Mouse (Mus musculus) MEL (cell line): Measurements from ENCODE around the gene Med25. TPM values are rescaled to one million over a fixed set of nuclear protein-coding genes. Genes with fewer than 3 reads are reported as not detected.

ENCODE experiments used
- DNase-seq: peaks from one replicate; pipeline ENCODE4 v3.0.0; 2011; ENCODE audit warnings: low read depth, low spot score
- H3K27ac ChIP-seq: 2 replicates; pipeline ENCODE4 v1.5.1; 2012; ENCODE audit warnings: low read depth, mild to moderate bottlenecking, control low read depth, low read length, moderate library complexity; ENCODE audit not compliant: control insufficient read depth
- H3K27me3 ChIP-seq, 2 experiments: fragments of 150-350 bp in 1 of 2; sonication (generic) in 1 of 2; 2 replicates each; pipeline ENCODE4 v1.6.1; 2012; ENCODE audit warnings: low read length in 2 of 2, mild to moderate bottlenecking in 2 of 2, improper control_type of control experiment in 1 of 2, moderate library complexity in 1 of 2; ENCODE audit not compliant: insufficient read depth in 2 of 2, control insufficient read depth in 1 of 2
- H3K36me3 ChIP-seq, 2 experiments: 2 replicates each; pipeline ENCODE4 v1.6.1; 2012 to 2014; ENCODE audit warnings: low read length in 2 of 2, improper control_type of control experiment in 1 of 2, inconsistent platforms in 1 of 2, mild to moderate bottlenecking in 1 of 2; ENCODE audit not compliant: insufficient read depth in 2 of 2, control insufficient read depth in 1 of 2
- H3K4me1 ChIP-seq, 2 experiments: fragments of 150-350 bp in 1 of 2; sonication (generic) in 1 of 2; 2 replicates each; pipeline ENCODE4 v1.6.1; 2012; ENCODE audit warnings: low read length in 2 of 2, improper control_type of control experiment in 1 of 2, mild to moderate bottlenecking in 1 of 2; ENCODE audit not compliant: insufficient read depth in 2 of 2, control insufficient read depth in 1 of 2
- H3K4me3 ChIP-seq, 2 experiments: fragments of 150-350 bp in 1 of 2; sonication (generic) in 1 of 2; 2 replicates each; pipeline ENCODE4 v1.5.1; 2012; ENCODE audit warnings: low read depth in 2 of 2, low read length in 2 of 2, mild to moderate bottlenecking in 2 of 2, moderate library complexity in 2 of 2, control low read depth in 1 of 2, improper control_type of control experiment in 1 of 2; ENCODE audit not compliant: control insufficient read depth in 1 of 2, insufficient read depth in 1 of 2
- H3K79me2 ChIP-seq: 2 replicates; pipeline ENCODE4 v1.6.1; 2012; ENCODE audit warnings: mild to moderate bottlenecking, low read length, moderate library complexity; ENCODE audit not compliant: control insufficient read depth, poor library complexity, insufficient read depth
- H3K9ac ChIP-seq: 2 replicates; pipeline ENCODE4 v1.6.1; 2012; ENCODE audit warnings: low read depth, mild to moderate bottlenecking, control low read depth, low read length, moderate library complexity; ENCODE audit not compliant: control insufficient read depth, poor library complexity, severe bottlenecking
- H3K9me3 ChIP-seq: fragments of 150-350 bp; sonication (generic); replicated peaks from 2 replicates; pipeline ENCODE4 v1.6.1; 2012; ENCODE audit warnings: mild to moderate bottlenecking, low read length, improper control_type of control experiment, moderate library complexity; ENCODE audit not compliant: insufficient read depth
- CHD1 ChIP-seq: IDR thresholded peaks from 2 replicates; pipeline ENCODE4 v1.6.1; 2012; ENCODE audit warnings: low read depth, mild to moderate bottlenecking, inconsistent platforms, low read length, improper control_type of control experiment
- CHD2 ChIP-seq: IDR thresholded peaks from 2 replicates; pipeline ENCODE4 v1.6.1; 2011; ENCODE audit warnings: low read length, improper control_type of control experiment
- ELF1 ChIP-seq: IDR thresholded peaks from 2 replicates; pipeline ENCODE4 v1.6.1; 2014; ENCODE audit warnings: low read depth, mild to moderate bottlenecking, inconsistent platforms, low read length, improper control_type of control experiment, moderate library complexity
- EP300 ChIP-seq, 2 experiments: IDR thresholded peaks; 2 replicates each; pipeline ENCODE4 v1.6.1; 2011; ENCODE audit warnings: improper control_type of control experiment in 2 of 2, low read length in 2 of 2, low read depth in 1 of 2, mild to moderate bottlenecking in 1 of 2
- GATA1 ChIP-seq: IDR thresholded peaks from 2 replicates; pipeline ENCODE4 v1.6.1; 2011; ENCODE audit warnings: low read depth, low read length, improper control_type of control experiment
- HCFC1 ChIP-seq: IDR thresholded peaks from 2 replicates; pipeline ENCODE4 v1.6.1; 2012; ENCODE audit warnings: low read depth, mild to moderate bottlenecking, inconsistent platforms, low read length, improper control_type of control experiment, moderate library complexity
- MAZ ChIP-seq: IDR thresholded peaks from 2 replicates; pipeline ENCODE4 v1.6.1; 2012; ENCODE audit warnings: low read depth, mild to moderate bottlenecking, inconsistent platforms, low read length, improper control_type of control experiment
- NELFE ChIP-seq: IDR thresholded peaks from 2 replicates; pipeline ENCODE4 v1.6.1; 2011; ENCODE audit warnings: low read depth, low read length, improper control_type of control experiment
- POLR2A ChIP-seq, 2 experiments: IDR thresholded peaks; 2 replicates each; pipeline ENCODE4 v1.6.1; 2011 to 2012; ENCODE audit warnings: low read length in 2 of 2, mild to moderate bottlenecking in 2 of 2, control low read depth in 1 of 2, improper control_type of control experiment in 1 of 2, low read depth in 1 of 2, moderate library complexity in 1 of 2; ENCODE audit not compliant: control insufficient read depth in 1 of 2, insufficient read depth in 1 of 2, poor library complexity in 1 of 2
- POLR2AphosphoS2 ChIP-seq: IDR thresholded peaks from 2 replicates; pipeline ENCODE4 v1.6.1; 2011; ENCODE audit warnings: low read length, improper control_type of control experiment
- POLR2AphosphoS5 ChIP-seq: IDR thresholded peaks from 2 replicates; pipeline ENCODE4 v1.6.1; 2012; ENCODE audit warnings: low read depth, borderline replicate concordance, mild to moderate bottlenecking, inconsistent platforms, low read length, moderate library complexity, mixed read lengths
- RAD21 ChIP-seq: IDR thresholded peaks from 2 replicates; pipeline ENCODE4 v1.6.1; 2011; ENCODE audit warnings: mild to moderate bottlenecking, low read depth, low read length, improper control_type of control experiment
- SIN3A ChIP-seq: IDR thresholded peaks from 2 replicates; pipeline ENCODE4 v1.6.1; 2012; ENCODE audit warnings: low read length, improper control_type of control experiment, inconsistent platforms
- TAL1 ChIP-seq: IDR thresholded peaks from 2 replicates; pipeline ENCODE4 v1.6.1; 2012; ENCODE audit warnings: mild to moderate bottlenecking, inconsistent platforms, low read length, moderate library complexity, mixed read lengths
- TBP ChIP-seq: IDR thresholded peaks from 2 replicates; pipeline ENCODE4 v1.8.0; 2011; ENCODE audit warnings: low read depth, low read length, improper control_type of control experiment
- UBTF ChIP-seq: IDR thresholded peaks from 2 replicates; pipeline ENCODE4 v1.6.1; 2012; ENCODE audit warnings: low read depth, mild to moderate bottlenecking, inconsistent platforms, low read length, improper control_type of control experiment, moderate library complexity, borderline replicate concordance; ENCODE audit not compliant: insufficient read depth
- USF1 ChIP-seq: IDR thresholded peaks from 2 replicates; pipeline ENCODE4 v1.6.1; 2014; ENCODE audit warnings: low read depth, mild to moderate bottlenecking, inconsistent platforms, low read length, improper control_type of control experiment, moderate library complexity
- ZMIZ1 ChIP-seq: IDR thresholded peaks from 2 replicates; pipeline ENCODE4 v1.6.1; 2012; ENCODE audit warnings: low read depth, mild to moderate bottlenecking, inconsistent platforms, low read length, improper control_type of control experiment, moderate library complexity
- ZNF384 ChIP-seq: IDR thresholded peaks from 2 replicates; pipeline ENCODE4 v1.6.1; 2012; ENCODE audit warnings: low read depth, mild to moderate bottlenecking, inconsistent platforms, low read length, improper control_type of control experiment
- polyA plus RNA-seq, 2 experiments: library from polyadenylated mRNA; stranded (reverse) in 1 of 2; unstranded in 1 of 2; fragments of >175 nt in 1 of 2; fragments of >200 nt in 1 of 2; gene quantifications; 2 replicates each; pipeline versions ENCODE4 v1.2.1 to v1.2.4; 2012; ENCODE audit warnings: low replicate concordance in 2 of 2, low read depth in 1 of 2; ENCODE audit not compliant: insufficient read length in 2 of 2, insufficient read depth in 1 of 2, missing spikeins in 1 of 2
- total RNA-seq: library from RNA; depleted of rRNA; stranded (reverse); fragments of 300-350 nt; gene quantifications from 2 replicates; pipeline ENCODE4 v1.2.3, GENCODE M21; 2012

Gene Med25
- total and polyA plus RNA-seq, 3 experiments, result 53.9 to 118 TPM; not detected in 1

DNA sequence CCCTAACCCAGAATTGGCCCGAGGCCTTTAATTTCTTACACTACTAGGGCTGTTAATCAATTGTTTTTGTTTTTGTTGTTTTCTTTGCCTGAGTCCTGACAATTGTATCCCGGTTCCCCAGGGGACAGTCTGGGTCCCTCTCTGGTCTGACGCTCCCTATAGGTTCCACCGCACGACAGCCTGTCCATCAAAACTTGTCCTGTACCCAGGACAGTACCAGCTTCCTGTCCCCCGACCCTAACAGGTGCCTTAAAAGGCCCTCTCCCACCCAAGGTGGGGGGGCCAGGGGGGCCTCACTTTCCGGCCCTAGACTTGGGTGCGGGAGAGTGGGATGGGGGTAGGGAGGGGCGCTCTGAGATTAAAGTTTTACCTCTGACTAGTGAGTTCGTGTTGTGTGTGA lies 37.5 kb downstream of the Med25 start:
- Histone ChIP-seq H3K36me3 (peaks cover 0 to 20% of the 10 kb centered on the region in 2 experiments; a peak in 2 of 4 replicates), H3K9ac (no peak overlapping the region), H3K79me2 (peaks cover 25% of the 10 kb centered on the region), H3K27me3 (no peaks in the 10 kb centered on the region), H3K4me1 (peaks cover 5 to 31% of the 10 kb centered on the region in 2 experiments), H3K9me3 (no peaks in the 10 kb centered on the region), H3K4me3 (no peak overlapping the region), H3K27ac (no peak overlapping the region)
- TF ChIP-seq ZNF384 (no peak), EP300 (IDR thresholded peaks at IDR 0.05; ENCODE audit: low read depth in 1 of 2, low read length in 2 of 2) (no peak), SIN3A (no peak), POLR2AphosphoS5 (no peak), USF1 (no peak), ELF1 (no peak), HCFC1 (no peak), POLR2A (IDR thresholded peaks at IDR 0.05; ENCODE audit: control insufficient read depth in 1 of 2, insufficient read depth in 1 of 2, low read depth in 1 of 2, low read length in 2 of 2, poor library complexity in 1 of 2) (no peak), GATA1 (no peak), RAD21 (no peak), TAL1 (no peak), UBTF (no peak), TBP (no peak), MAZ (no peak), NELFE (no peak), CHD2 (no peak), POLR2AphosphoS2 (no peak), CHD1 (no peak)
- no peak for DNase-seq

DNA sequence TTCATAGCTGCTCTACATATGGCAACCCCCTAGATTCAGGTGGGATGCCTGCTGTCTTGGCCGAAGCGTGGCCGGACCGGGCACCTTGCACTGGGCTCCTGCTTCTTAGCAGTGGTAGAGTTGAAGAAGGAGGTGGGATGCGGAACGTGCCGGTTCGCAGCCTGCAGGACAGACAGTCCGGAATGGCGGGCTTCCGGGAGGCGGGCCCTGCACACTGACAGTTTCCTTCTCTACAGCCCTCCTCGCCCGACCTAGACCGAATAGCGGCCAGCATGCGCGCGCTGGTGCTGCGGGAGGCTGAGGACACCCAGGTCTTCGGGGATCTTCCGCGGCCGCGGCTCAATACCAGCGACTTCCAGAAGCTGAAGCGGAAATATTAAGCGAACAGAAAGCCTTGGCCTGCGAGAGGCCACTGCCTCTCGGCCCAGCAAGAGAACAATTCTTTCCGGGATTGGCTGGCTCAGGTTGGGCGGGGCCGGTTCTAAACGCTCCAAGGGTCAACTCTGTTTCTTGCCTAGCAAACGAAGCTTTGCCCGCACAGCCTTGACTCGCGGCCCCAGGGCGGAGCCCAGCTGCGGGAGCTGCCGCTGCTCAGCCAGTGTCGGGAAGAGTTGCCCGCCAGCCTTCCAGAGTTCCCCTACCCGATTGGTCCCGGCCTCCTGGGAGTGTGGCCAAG lies 38.0 kb downstream of the Med25 start:
- Histone ChIP-seq H3K36me3 (peaks cover 0 to 20% of the 10 kb centered on the region in 2 experiments; a peak in 2 of 4 replicates), H3K27me3 (no peaks in the 10 kb centered on the region), H3K27ac (no peak overlapping the region), H3K4me3 (no peak overlapping the region), H3K4me1 (peaks cover 5 to 31% of the 10 kb centered on the region in 2 experiments), H3K79me2 (peaks cover 28% of the 10 kb centered on the region), H3K9ac (no peak overlapping the region), H3K9me3 (no peaks in the 10 kb centered on the region)
- 0 out of 2 replicates have a peak, but pooled peaks have one; percentile 36 for TF ChIP-seq USF1
- no peak for TF ChIP-seq ZMIZ1
- TF ChIP-seq POLR2A (IDR thresholded peaks at IDR 0.05; ENCODE audit: control insufficient read depth in 1 of 2, insufficient read depth in 1 of 2, low read depth in 1 of 2, low read length in 2 of 2, poor library complexity in 1 of 2), result peak in 1 of 2 experiments; percentile 14; a peak in 1 of 4 replicates
- no peak for DNase-seq
